ENCODE assay signal across 14 mouse cellular contexts in genomic region chr2:18352620-18353019, GRCm38 (mm10). TPM values are rescaled to one million over a fixed set of nuclear protein-coding genes. Genes with fewer than 3 reads are reported as not detected.
DNase-seq lines count a peak whose midpoint lies in the region; ATAC-seq and TF ChIP-seq lines count a peak whose summit lies in the region.
"Had no signal": no experiment of that assay in that cellular context is flagged by ENCODE, and none has a peak within 500 bp of the region (broad histone marks: within the 10 kb centered on the region; RNA-seq: fewer than 3 reads in every experiment).

No protein-coding gene starts in this region.

- no peaks in the 10 kb centered on the region for H3K27me3 ChIP-seq in kidney, postnatal 0 days (ENCODE audit: insufficient read depth, low read length)
- H3K27me3 ChIP-seq: midbrain, embryonic 15.5 days; stomach, embryonic 15.5 days had no signal

- no peak overlapping the region for H3K4me2 ChIP-seq in kidney, postnatal 0 days (ENCODE audit: low read length)
- H3K4me2 ChIP-seq: midbrain, embryonic 15.5 days; stomach, embryonic 15.5 days had no signal

- no peak for DNase-seq in frontal cortex, postnatal 10 days (ENCODE audit: low spot score in 2 of 2)
- peak; percentile 49 for DNase-seq in kidney, postnatal 0 days (ENCODE audit: low spot score)
- no peak for DNase-seq in kidney, postnatal 25 days
- DNase-seq in lung, postnatal 36 days = peak; percentile 9
- DNase-seq in lung, adult 2 months = no peak
- DNase-seq in spleen, postnatal 10 days (ENCODE audit: low spot score in 2 of 2) = no peak
- DNase-seq: adrenal gland, adult 8-10 months; cerebellum, postnatal 36 days; heart, postnatal 36 days; thymus, postnatal 25 days had no signal

- H3K9ac ChIP-seq in kidney, postnatal 0 days (ENCODE audit: low read depth, low read length) = no peak overlapping the region
- H3K9ac ChIP-seq: midbrain, embryonic 15.5 days; stomach, embryonic 15.5 days had no signal

- 82% methylated on average over 2 of the region's 2 CpGs for WGBS in kidney, postnatal 0 days
- 83% methylated on average over 2 of the region's 2 CpGs for WGBS in lung, adult 2 months

- H3K27ac ChIP-seq in kidney, postnatal 0 days = no peak overlapping the region
- H3K27ac ChIP-seq in cortical plate, adult 2 months (ENCODE audit: insufficient read depth, low read length) = no peak overlapping the region
- H3K27ac ChIP-seq: midbrain, embryonic 15.5 days; stomach, embryonic 15.5 days had no signal

- TF ChIP-seq POLR2A in lung, adult 2 months (IDR thresholded peaks at IDR 0.05; ENCODE audit: borderline replicate concordance, extremely low read depth, low read depth, low read length) = no peak
- no peak for TF ChIP-seq POLR2A in cortical plate, adult 2 months (IDR thresholded peaks at IDR 0.05; ENCODE audit: extremely low read depth, insufficient read depth, low read length)

- H3K4me3 ChIP-seq in kidney, postnatal 0 days (replicated peaks; ENCODE audit: low read depth, low read length) = no peak overlapping the region
- H3K4me3 ChIP-seq in lung, adult 2 months (replicated peaks; ENCODE audit: extremely low read depth, low read depth, low read length) = no peak overlapping the region
- H3K4me3 ChIP-seq in cortical plate, adult 2 months (ENCODE audit: insufficient read depth, low read length) = no peak overlapping the region
- H3K4me3 ChIP-seq: midbrain, embryonic 15.5 days; stomach, embryonic 15.5 days had no signal

- H3K4me1 ChIP-seq in kidney, postnatal 0 days (replicated peaks; ENCODE audit: insufficient read depth, low read length) = no peaks in the 10 kb centered on the region
- no peaks in the 10 kb centered on the region for H3K4me1 ChIP-seq in lung, adult 2 months (ENCODE audit: control insufficient read depth, insufficient read depth, low read length)
- no peaks in the 10 kb centered on the region for H3K4me1 ChIP-seq in cortical plate, adult 2 months (ENCODE audit: control insufficient read depth, insufficient read depth, low read length)
- H3K4me1 ChIP-seq: midbrain, embryonic 15.5 days; stomach, embryonic 15.5 days had no signal

- no peaks in the 10 kb centered on the region for H3K36me3 ChIP-seq in kidney, postnatal 0 days (ENCODE audit: insufficient read depth, low read length)
- H3K36me3 ChIP-seq: midbrain, embryonic 15.5 days had no signal

- peak; percentile 64 for TF ChIP-seq CTCF in kidney, postnatal 0 days (IDR thresholded peaks at IDR 0.05; ENCODE audit: low read depth)
- TF ChIP-seq CTCF in lung, adult 2 months (IDR thresholded peaks at IDR 0.05; ENCODE audit: insufficient read depth, low read length) = no peak
- peak; percentile 51; the same call in 1 of the 2 replicates for TF ChIP-seq CTCF in cortical plate, adult 2 months (IDR thresholded peaks at IDR 0.05; ENCODE audit: extremely low read depth, insufficient read depth, low read length)

- ATAC-seq in frontal cortex, adult (ENCODE audit: low TSS enrichment) = peak; percentile 86; the same call in 1 of the 2 replicates
- ATAC-seq in kidney, postnatal 0 days (replicated peaks; ENCODE audit: low FRiP score, low read depth) = no peak
- ATAC-seq: midbrain, embryonic 15.5 days had no signal

- no peaks in the 10 kb centered on the region; the same call in 1 of the 2 replicates for H3K9me3 ChIP-seq in kidney, postnatal 0 days (replicated peaks; ENCODE audit: low read length)
- H3K9me3 ChIP-seq: midbrain, embryonic 15.5 days; stomach, embryonic 15.5 days had no signal

RNA-seq across cellular contexts. Expression of gene Dnajc1, which starts 40.0 kb away (rescaled TPM):
- polyA plus RNA-seq in kidney, postnatal 0 days (2015; fragmentation: Nextera tagmentation; extraction: Ambion mirVana) = 41.1 and 42.4 TPM in 2 replicates
- polyA plus RNA-seq in lung, adult 2 months (2012; rRNA removed) = 21.5 and 44.4 TPM in 2 replicates
- polyA plus RNA-seq in cortical plate, adult 2 months (2012; rRNA removed) = 13.7 and 14.9 TPM in 2 replicates

Comparison
In these comparisons a context has a peak if more than half of its experiments do, and no peak if none do; other contexts are left out.
1. DNase-seq: peak in kidney, postnatal 0 days (single experiment) and lung, postnatal 36 days (single experiment); none in frontal cortex, postnatal 10 days (0 of 2), kidney, postnatal 25 days (0 of 2), lung, adult 2 months (single experiment) and spleen, postnatal 10 days (0 of 2).